Mouse (Mus musculus) liver, embryonic 16.5 days (tissue): ENCODE data around the gene Cabp4. TPM values are rescaled to one million over a fixed set of nuclear protein-coding genes. Genes with fewer than 3 reads are reported as not detected.
A peak's percentile ranks its signal among the peaks of the same experiment; 100 is the strongest.

Experiments
- ATAC-seq: fragments of 200-750 bp; cut with Nextera tagmentation; 2 replicates; pipeline ENCODE4 v1.8.0; 2017; ENCODE audit warnings: low read depth, mild to moderate bottlenecking, moderate number of reproducible peaks, moderate library complexity
- H3K27ac ChIP-seq: fragments of 300-500 bp; sonication (generic); 2 replicates; pipeline ENCODE4 v1.5.1; 2014; ENCODE audit warnings: mild to moderate bottlenecking, low read length
- H3K27me3 ChIP-seq: fragments of 300-500 bp; sonication (generic); 2 replicates; pipeline ENCODE4 v1.6.1; 2014; ENCODE audit warnings: low read depth, low read length, mixed read lengths; ENCODE audit not compliant: control insufficient read depth, insufficient read depth
- H3K36me3 ChIP-seq: fragments of 300-500 bp; sonication (generic); 2 replicates; pipeline ENCODE4 v1.6.1; 2014; ENCODE audit warnings: mild to moderate bottlenecking; ENCODE audit not compliant: control insufficient read depth, insufficient read depth
- H3K4me1 ChIP-seq: fragments of 300-500 bp; sonication (generic); 2 replicates; pipeline ENCODE4 v1.6.1; 2014; ENCODE audit warnings: low read depth, low read length, mixed read lengths; ENCODE audit not compliant: control insufficient read depth
- H3K4me2 ChIP-seq: fragments of 300-500 bp; sonication (generic); 2 replicates; pipeline ENCODE4 v1.6.1; 2014; ENCODE audit warnings: low read depth, low read length, mixed read lengths
- H3K4me3 ChIP-seq: fragments of 300-500 bp; sonication (generic); 2 replicates; pipeline ENCODE4 v1.5.1; 2014; ENCODE audit warnings: low read depth, mild to moderate bottlenecking, low read length
- H3K9ac ChIP-seq: fragments of 300-500 bp; sonication (generic); 2 replicates; pipeline ENCODE4 v1.6.1; 2014; ENCODE audit warnings: low read depth, low read length
- H3K9me3 ChIP-seq: fragments of 300-500 bp; sonication (generic); replicated peaks from 2 replicates; pipeline ENCODE4 v1.6.1; 2016; ENCODE audit warnings: low read length; ENCODE audit not compliant: control insufficient read depth
- WGBS: fragments of 180-500 bp; shearing (Covaris S2); extraction: QIAGEN DNeasy Blood & Tissue Kit; methylation state at CpG from one replicate; pipeline ENCODE4 v1.1.7; 2014; ENCODE audit not compliant: insufficient replicate concordance; 5-methylcytosine and 5-hydroxymethylcytosine counted together
- polyA plus RNA-seq: library from polyadenylated mRNA; unstranded; fragments of >200 nt; fragmentation: Nextera tagmentation; extraction: Ambion mirVana; gene quantifications from 2 replicates; pipeline ENCODE4 v1.2.1, GENCODE M21; 2015

The Cabp4 gene
- polyA plus RNA-seq, 1 experiment from 2014 or later: 0.18 TPM

- Histone ChIP-seq H3K9me3 (no peaks in the 10 kb centered on the region), H3K36me3 (no peaks in the 10 kb centered on the region), H3K27me3 (peaks cover 24% of the 10 kb centered on the region), H3K9ac (peak overlapping the region; percentile 91; the same call in 1 of the 2 replicates), H3K27ac (peak overlapping the region; percentile 46), H3K4me1 (peaks cover 46% of the 10 kb centered on the region), H3K4me3 (peak overlapping the region; percentile 86), H3K4me2 (peak overlapping the region; percentile 99)
- ATAC-seq: no peak
- 72% methylated on average over 13 of the region's 13 CpGs for WGBS
Observed at GRCm38 (mm10) chr19:4098426-4098825, 45.4 kb downstream of the Cabp4 start.

- Histone ChIP-seq H3K4me2 (peak overlapping the region; percentile 99), H3K9ac (peak overlapping the region; percentile 91), H3K27me3 (peaks cover 24% of the 10 kb centered on the region), H3K4me3 (peak overlapping the region; percentile 86), H3K36me3 (no peaks in the 10 kb centered on the region), H3K4me1 (peaks cover 46% of the 10 kb centered on the region), H3K9me3 (no peaks in the 10 kb centered on the region), H3K27ac (peak overlapping the region; percentile 100)
- peak; percentile 68 for ATAC-seq
- WGBS: 1% methylated on average over 21 of the region's 21 CpGs
Observed at GRCm38 (mm10) chr19:4097441-4097825, 46.4 kb downstream of the Cabp4 start.

DNA sequence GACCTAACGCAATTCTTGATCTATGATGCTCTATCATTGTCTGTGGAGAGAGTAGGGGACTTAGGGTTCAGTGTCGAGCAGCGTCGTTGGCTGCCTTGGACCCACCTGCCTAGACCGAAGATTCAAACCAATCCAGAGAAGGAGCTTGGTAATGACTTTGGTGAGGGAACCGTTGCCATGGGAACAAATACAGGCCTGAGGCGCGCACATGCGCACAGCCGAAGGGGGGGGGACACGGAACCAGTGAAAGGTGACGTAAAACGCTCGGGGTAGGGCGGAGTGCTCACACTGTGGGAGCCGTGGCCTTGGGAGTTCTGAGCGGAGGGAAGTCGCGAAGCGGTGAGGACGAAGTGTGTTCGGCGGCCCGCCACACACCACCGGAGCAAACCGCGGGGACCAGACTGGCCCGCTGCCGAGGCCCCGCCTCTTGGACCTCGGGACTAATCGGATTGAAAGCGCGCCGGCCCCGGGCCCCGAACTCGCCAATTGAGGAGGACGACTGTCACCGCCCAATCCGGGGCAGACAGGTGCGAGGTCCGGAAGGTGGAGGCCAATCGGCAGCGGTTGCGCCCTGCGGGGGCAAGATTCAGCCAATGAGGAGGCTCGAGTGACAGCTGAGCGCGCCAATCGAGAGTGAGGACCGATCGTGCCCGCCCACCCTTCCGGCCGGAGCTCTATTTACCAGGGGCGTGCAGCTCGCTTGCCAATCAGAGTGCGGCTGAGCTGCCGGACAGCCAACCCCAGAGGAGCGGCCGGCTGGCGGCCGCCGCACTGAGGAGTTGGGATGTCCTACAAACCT, 47.0 kb downstream of the Cabp4 start, which contains the start of gene Cdk2ap2:
TSS of gene Cdk2ap2 (plus strand) at position 541 of the 799 bp plus-strand sequence.
- WGBS: under 1% methylated on average over 64 of the region's 65 CpGs
- no peaks in the 10 kb centered on the region for H3K36me3 ChIP-seq
- peak within 1 kb of the TSS; percentile 91 for H3K9ac ChIP-seq
- ATAC-seq: peak; percentile 90
- peaks cover 20% of the 10 kb centered on the region for H3K27me3 ChIP-seq
- H3K4me2 ChIP-seq: peak within 1 kb of the TSS; percentile 99
- no peaks in the 10 kb centered on the region for H3K9me3 ChIP-seq
- peak within 1 kb of the TSS; percentile 100 for H3K27ac ChIP-seq
- peak within 1 kb of the TSS; percentile 86 for H3K4me3 ChIP-seq
- peaks cover 46% of the 10 kb centered on the region for H3K4me1 ChIP-seq

DNA sequence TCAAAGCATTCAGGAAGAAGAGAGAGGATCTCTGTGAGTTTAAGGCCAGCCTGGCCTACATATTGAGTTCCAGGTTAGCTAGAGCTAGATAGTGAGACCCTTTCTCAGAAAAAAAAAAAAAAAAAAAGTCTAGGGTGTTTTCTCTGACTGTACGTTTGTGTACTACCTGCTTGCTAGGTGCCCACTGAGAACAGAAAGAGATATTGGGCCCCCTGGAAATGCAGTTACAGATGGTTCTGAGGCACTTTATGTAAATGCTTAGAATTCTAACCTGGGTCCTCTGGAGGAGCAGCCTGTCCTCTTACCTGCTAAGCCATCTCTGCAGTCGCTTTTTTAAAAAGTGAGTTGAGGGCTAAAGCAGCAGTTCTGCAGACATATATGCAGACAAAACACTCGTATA, 48.0 kb downstream of the Cabp4 start:
- ATAC-seq: no peak

GRCm38 (mm10) chr19:4094774-4095303, 49.0 kb downstream of the Cabp4 start:
- Histone ChIP-seq H3K27ac (no peak overlapping the region), H3K4me3 (no peak overlapping the region), H3K27me3 (peaks cover under 1% of the 10 kb centered on the region; the same call in 1 of the 2 replicates), H3K36me3 (no peaks in the 10 kb centered on the region), H3K9ac (no peak overlapping the region), H3K4me1 (peaks cover 34% of the 10 kb centered on the region), H3K4me2 (no peak overlapping the region), H3K9me3 (no peaks in the 10 kb centered on the region)
- no peak for ATAC-seq
- 71% methylated on average over 5 of the region's 5 CpGs for WGBS

More for the DNA sequence above, 48.0 kb downstream of the Cabp4 start:
- Histone ChIP-seq H3K27me3 (peaks cover 10% of the 10 kb centered on the region), H3K27ac (no peak overlapping the region), H3K9me3 (no peaks in the 10 kb centered on the region), H3K36me3 (no peaks in the 10 kb centered on the region), H3K4me1 (peaks cover 43% of the 10 kb centered on the region), H3K4me3 (no peak overlapping the region), H3K4me2 (peak overlapping the region; percentile 99; the same call in 1 of the 2 replicates), H3K9ac (no peak overlapping the region)
- 57% methylated on average over 3 of the region's 3 CpGs for WGBS

- 73% methylated on average over 3 of the region's 3 CpGs for WGBS
- Histone ChIP-seq H3K27me3 (no peaks in the 10 kb centered on the region), H3K4me3 (no peak overlapping the region), H3K36me3 (no peaks in the 10 kb centered on the region), H3K9me3 (no peaks in the 10 kb centered on the region), H3K9ac (no peak overlapping the region), H3K27ac (no peak overlapping the region), H3K4me1 (peaks cover 29% of the 10 kb centered on the region), H3K4me2 (no peak overlapping the region)
- no peak for ATAC-seq
Observed at GRCm38 (mm10) chr19:4094348-4094747, 49.5 kb downstream of the Cabp4 start.

- H3K36me3 ChIP-seq: no peaks in the 10 kb centered on the region
- peaks cover 23% of the 10 kb centered on the region for H3K4me1 ChIP-seq
- no peak overlapping the region for H3K9ac ChIP-seq
- no peak overlapping the region for H3K27ac ChIP-seq
- peaks cover 2% of the 10 kb centered on the region; the same call in 1 of the 2 replicates for H3K27me3 ChIP-seq
- no peak overlapping the region for H3K4me3 ChIP-seq
- H3K4me2 ChIP-seq: no peak overlapping the region
- ATAC-seq: no peak
- 71% methylated on average over 7 of the region's 7 CpGs for WGBS
- no peaks in the 10 kb centered on the region for H3K9me3 ChIP-seq
Observed at GRCm38 (mm10) chr19:4093772-4094171, 50.1 kb downstream of the Cabp4 start.

DNA sequence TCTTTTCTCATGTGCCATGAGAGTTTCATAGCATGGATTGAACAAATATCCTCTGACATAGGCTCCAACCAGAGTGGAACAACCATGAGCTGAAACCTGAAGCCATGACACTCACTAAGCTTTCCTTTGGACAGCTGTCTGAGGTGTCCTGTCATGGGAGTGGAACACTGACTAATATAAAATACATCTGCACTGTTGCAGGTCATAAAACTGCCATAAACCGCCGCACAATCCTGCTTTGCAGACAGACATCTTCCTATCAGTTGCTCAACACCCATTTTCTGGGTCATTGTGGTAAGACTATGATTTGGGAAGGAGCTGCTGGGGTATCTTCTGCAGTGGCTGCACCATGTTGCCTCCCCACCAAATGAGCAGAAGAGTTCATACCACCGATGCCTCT, 51.1 kb downstream of the Cabp4 start:
- Histone ChIP-seq H3K27ac (no peak overlapping the region), H3K9ac (no peak overlapping the region), H3K27me3 (peaks cover 2% of the 10 kb centered on the region; the same call in 1 of the 2 replicates), H3K4me1 (peaks cover 13% of the 10 kb centered on the region), H3K36me3 (no peaks in the 10 kb centered on the region), H3K4me3 (no peak overlapping the region), H3K9me3 (no peaks in the 10 kb centered on the region), H3K4me2 (no peak overlapping the region)
- WGBS: 35% methylated on average over 3 of the region's 3 CpGs
- no peak for ATAC-seq

GRCm38 (mm10) chr19:4091383-4091782, 52.5 kb downstream of the Cabp4 start:
- Histone ChIP-seq H3K27me3 (peaks cover 3% of the 10 kb centered on the region; the same call in 1 of the 2 replicates), H3K4me1 (peaks cover 7% of the 10 kb centered on the region), H3K4me2 (no peak overlapping the region), H3K9me3 (no peaks in the 10 kb centered on the region), H3K27ac (no peak overlapping the region), H3K36me3 (no peaks in the 10 kb centered on the region), H3K4me3 (no peak overlapping the region), H3K9ac (no peak overlapping the region)
- 21% methylated on average over 2 of the region's 2 CpGs for WGBS
- ATAC-seq: no peak
